Comparison of ENCODE assay signal across 13 mouse cellular contexts in genomic region chr8:124264032-124264431, GRCm38 (mm10). TPM values are rescaled to one million over a fixed set of nuclear protein-coding genes. Genes with fewer than 3 reads are reported as not detected.
A peak's percentile ranks its signal among the peaks of the same experiment; 100 is the strongest.
DNase-seq lines count a peak whose midpoint lies in the region; ATAC-seq lines count a peak whose summit lies in the region.
"Had no signal": no experiment of that assay in that cellular context is flagged by ENCODE, and none has a peak within 500 bp of the region (broad histone marks: within the 10 kb centered on the region; RNA-seq: fewer than 3 reads in every experiment).

No protein-coding gene starts in this region.

- no peaks in the 10 kb centered on the region for H3K9me3 ChIP-seq in heart, embryonic 13.5 days
- H3K9me3 ChIP-seq in heart, embryonic 11.5 days (replicated peaks; ENCODE audit: control insufficient read depth, low read length): no peaks in the 10 kb centered on the region
- no peaks in the 10 kb centered on the region for H3K9me3 ChIP-seq in limb, embryonic 12.5 days
- no peaks in the 10 kb centered on the region for H3K9me3 ChIP-seq in limb, embryonic 10.5 days (replicated peaks)
- no peaks in the 10 kb centered on the region for H3K9me3 ChIP-seq in hindbrain, embryonic 15.5 days
- H3K9me3 ChIP-seq in midbrain, embryonic 16.5 days (replicated peaks; ENCODE audit: control insufficient read depth, low read length, poor library complexity, severe bottlenecking): no peaks in the 10 kb centered on the region
- H3K9me3 ChIP-seq: embryonic facial prominence, embryonic 15.5 days; forebrain, embryonic 13.5 days; liver, embryonic 12.5 days had no signal

- peak overlapping the region; percentile 2; the same call in 1 of the 2 replicates for H3K9ac ChIP-seq in heart, embryonic 13.5 days
- no peak overlapping the region for H3K9ac ChIP-seq in heart, embryonic 11.5 days (ENCODE audit: low read depth, low read length)
- 0 out of 2 replicates have a peak overlapping the region, but pooled peaks have one; percentile 12 for H3K9ac ChIP-seq in limb, embryonic 12.5 days (replicated peaks)
- H3K9ac ChIP-seq in hindbrain, embryonic 15.5 days: no peak overlapping the region
- H3K9ac ChIP-seq in midbrain, embryonic 16.5 days (ENCODE audit: low read depth, low read length): no peak overlapping the region
- H3K9ac ChIP-seq: embryonic facial prominence, embryonic 15.5 days; forebrain, embryonic 13.5 days; liver, embryonic 12.5 days had no signal

- no peak overlapping the region for H3K27ac ChIP-seq in heart, embryonic 13.5 days (replicated peaks)
- no peak overlapping the region for H3K27ac ChIP-seq in heart, embryonic 11.5 days (ENCODE audit: low read depth, low read length)
- H3K27ac ChIP-seq in limb, embryonic 12.5 days: no peak overlapping the region
- no peak overlapping the region for H3K27ac ChIP-seq in limb, embryonic 10.5 days
- H3K27ac ChIP-seq in hindbrain, embryonic 15.5 days (replicated peaks): peak overlapping the region; percentile 28; the same call in 1 of the 2 replicates
- peak overlapping the region; percentile 65 for H3K27ac ChIP-seq in midbrain, embryonic 16.5 days (ENCODE audit: low read length)
- H3K27ac ChIP-seq: embryonic facial prominence, embryonic 15.5 days; liver, embryonic 12.5 days had no signal

- DNase-seq in limb, embryonic 10.5 days (ENCODE audit: low spot score): no peak
- no peak for DNase-seq in testis, postnatal 14 days (ENCODE audit: low spot score)
- no peak for DNase-seq in layer of hippocampus, adult 9-10 months (ENCODE audit: low spot score)
- DNase-seq: lung, postnatal 4 days had no signal

- peaks cover 60% of the 10 kb centered on the region for H3K4me1 ChIP-seq in heart, embryonic 13.5 days
- peaks cover 33% of the 10 kb centered on the region for H3K4me1 ChIP-seq in heart, embryonic 11.5 days (ENCODE audit: control insufficient read depth, insufficient read depth, low read length)
- H3K4me1 ChIP-seq in limb, embryonic 12.5 days (replicated peaks): peaks cover 47% of the 10 kb centered on the region
- peaks cover 56% of the 10 kb centered on the region for H3K4me1 ChIP-seq in limb, embryonic 10.5 days
- H3K4me1 ChIP-seq in hindbrain, embryonic 15.5 days (replicated peaks): peaks cover 46% of the 10 kb centered on the region
- peaks cover 31% of the 10 kb centered on the region for H3K4me1 ChIP-seq in midbrain, embryonic 16.5 days (ENCODE audit: control insufficient read depth, insufficient read depth, low read length)

- no peaks in the 10 kb centered on the region for H3K27me3 ChIP-seq in heart, embryonic 13.5 days (replicated peaks)
- H3K27me3 ChIP-seq in heart, embryonic 11.5 days (ENCODE audit: control insufficient read depth, insufficient read depth, low read length): no peaks in the 10 kb centered on the region
- no peaks in the 10 kb centered on the region for H3K27me3 ChIP-seq in limb, embryonic 12.5 days
- H3K27me3 ChIP-seq in limb, embryonic 10.5 days (ENCODE audit: low read depth, poor library complexity, severe bottlenecking): no peaks in the 10 kb centered on the region
- H3K27me3 ChIP-seq in hindbrain, embryonic 15.5 days: no peaks in the 10 kb centered on the region
- no peaks in the 10 kb centered on the region for H3K27me3 ChIP-seq in midbrain, embryonic 16.5 days (ENCODE audit: control insufficient read depth, insufficient read depth, low read depth, low read length)
- H3K27me3 ChIP-seq: embryonic facial prominence, embryonic 15.5 days; forebrain, embryonic 13.5 days; liver, embryonic 12.5 days had no signal

- WGBS in heart, embryonic 13.5 days: 72% methylated on average over 8 of the region's 8 CpGs
- WGBS in heart, embryonic 11.5 days (ENCODE audit: insufficient replicate concordance): 77% methylated on average over 8 of the region's 8 CpGs
- WGBS in limb, embryonic 12.5 days: 75% methylated on average over 8 of the region's 8 CpGs
- WGBS in limb, embryonic 10.5 days: 84% methylated on average over 8 of the region's 8 CpGs
- 79% methylated on average over 8 of the region's 8 CpGs for WGBS in hindbrain, embryonic 15.5 days
- WGBS in midbrain, embryonic 16.5 days: 77% methylated on average over 8 of the region's 8 CpGs

- no peak overlapping the region for H3K4me2 ChIP-seq in heart, embryonic 13.5 days
- no peak overlapping the region for H3K4me2 ChIP-seq in heart, embryonic 11.5 days
- no peak overlapping the region for H3K4me2 ChIP-seq in limb, embryonic 12.5 days
- H3K4me2 ChIP-seq in hindbrain, embryonic 15.5 days: no peak overlapping the region
- no peak overlapping the region for H3K4me2 ChIP-seq in midbrain, embryonic 16.5 days (ENCODE audit: low read length)
- H3K4me2 ChIP-seq: embryonic facial prominence, embryonic 15.5 days; forebrain, embryonic 13.5 days; liver, embryonic 12.5 days had no signal

- H3K36me3 ChIP-seq in heart, embryonic 13.5 days: peaks cover 3% of the 10 kb centered on the region; the same call in 1 of the 2 replicates
- no peaks in the 10 kb centered on the region for H3K36me3 ChIP-seq in heart, embryonic 11.5 days (ENCODE audit: control insufficient read depth, insufficient read depth, low read length)
- H3K36me3 ChIP-seq in limb, embryonic 12.5 days: no peaks in the 10 kb centered on the region
- H3K36me3 ChIP-seq in limb, embryonic 10.5 days: no peaks in the 10 kb centered on the region
- no peaks in the 10 kb centered on the region for H3K36me3 ChIP-seq in hindbrain, embryonic 15.5 days
- no peaks in the 10 kb centered on the region for H3K36me3 ChIP-seq in midbrain, embryonic 16.5 days (ENCODE audit: control insufficient read depth, insufficient read depth, low read length)
- H3K36me3 ChIP-seq: embryonic facial prominence, embryonic 15.5 days; liver, embryonic 12.5 days had no signal

- ATAC-seq in heart, embryonic 13.5 days (ENCODE audit: extremely low read depth, insufficient number of reproducible peaks, low FRiP score, low TSS enrichment): no peak
- no peak for ATAC-seq in heart, embryonic 11.5 days (replicated peaks; ENCODE audit: insufficient number of reproducible peaks, low FRiP score, low TSS enrichment)
- ATAC-seq in limb, embryonic 12.5 days (ENCODE audit: insufficient number of reproducible peaks, insufficient read depth, low FRiP score, low TSS enrichment, low read depth): no peak
- ATAC-seq in hindbrain, embryonic 15.5 days (ENCODE audit: low FRiP score, low read depth): no peak
- no peak for ATAC-seq in midbrain, embryonic 16.5 days
- ATAC-seq: forebrain, embryonic 13.5 days; intestine, embryonic 16.5 days; liver, embryonic 12.5 days had no signal

- H3K4me3 ChIP-seq in heart, embryonic 13.5 days: no peak overlapping the region
- no peak overlapping the region for H3K4me3 ChIP-seq in heart, embryonic 11.5 days (ENCODE audit: low read depth, low read length)
- no peak overlapping the region for H3K4me3 ChIP-seq in limb, embryonic 12.5 days (replicated peaks)
- no peak overlapping the region for H3K4me3 ChIP-seq in limb, embryonic 10.5 days
- no peak overlapping the region for H3K4me3 ChIP-seq in hindbrain, embryonic 15.5 days
- no peak overlapping the region for H3K4me3 ChIP-seq in midbrain, embryonic 16.5 days (ENCODE audit: low read depth, low read length)
- H3K4me3 ChIP-seq: embryonic facial prominence, embryonic 15.5 days; forebrain, embryonic 13.5 days; liver, embryonic 12.5 days had no signal

RNA-seq across cellular contexts. Expression of gene Galnt2, which starts 32.8 kb away (rescaled TPM):
- polyA plus RNA-seq in heart, embryonic 13.5 days (2015; fragmentation: Nextera tagmentation; extraction: Ambion mirVana): 42.8 and 47.2 TPM in 2 replicates
- 63.2 and 72.3 TPM in 2 replicates for polyA plus RNA-seq in heart, embryonic 11.5 days (2014; fragmentation: Nextera tagmentation; extraction: Ambion mirVana)
- polyA plus RNA-seq in limb, embryonic 12.5 days (2016; fragmentation: Nextera tagmentation; extraction: Ambion mirVana): 56.7 and 64.3 TPM in 2 replicates
- 35.0 and 43.7 TPM in 2 replicates for polyA plus RNA-seq in limb, embryonic 10.5 days (2016; fragmentation: Nextera tagmentation; extraction: Ambion mirVana)
- 63.2 and 63.7 TPM in 2 replicates for polyA plus RNA-seq in hindbrain, embryonic 15.5 days (2015; fragmentation: Nextera tagmentation; extraction: Ambion mirVana)
- polyA plus RNA-seq in midbrain, embryonic 16.5 days (2015; fragmentation: Nextera tagmentation; extraction: Ambion mirVana): 45.7 and 49.0 TPM in 2 replicates

Comparison
In these comparisons a context has a peak if more than half of its experiments do, and no peak if none do; other contexts are left out.
1. H3K9ac ChIP-seq: peak in heart, embryonic 13.5 days (single experiment) and limb, embryonic 12.5 days (single experiment); none in heart, embryonic 11.5 days (single experiment), hindbrain, embryonic 15.5 days (single experiment) and midbrain, embryonic 16.5 days (single experiment).
2. H3K27ac ChIP-seq: peak in hindbrain, embryonic 15.5 days (single experiment) and midbrain, embryonic 16.5 days (single experiment); none in heart, embryonic 13.5 days (single experiment), heart, embryonic 11.5 days (single experiment), limb, embryonic 12.5 days (single experiment) and limb, embryonic 10.5 days (single experiment).